9 mouse cellular contexts compared by ENCODE assay signal in the genomic region with DNA sequence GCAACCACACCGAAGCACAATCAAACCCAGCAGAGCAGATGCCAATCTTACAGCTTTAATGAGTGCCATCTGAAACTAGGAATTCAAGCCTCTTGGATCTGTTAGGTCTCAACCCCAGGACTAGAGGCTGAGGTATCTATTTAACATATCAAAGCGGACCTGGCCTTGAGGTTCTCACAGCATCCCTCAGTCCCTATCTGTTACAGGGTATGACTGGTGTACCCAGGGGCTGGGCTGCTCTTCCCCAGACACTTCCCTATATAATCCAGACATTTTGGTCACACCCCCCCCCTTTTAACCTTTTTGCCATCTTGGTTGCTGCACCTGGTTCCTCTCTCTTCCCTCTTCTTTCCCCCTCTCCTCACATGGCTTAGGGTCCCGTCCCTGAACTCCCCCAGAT. TPM values are rescaled to one million over a fixed set of nuclear protein-coding genes. Genes with fewer than 3 reads are reported as not detected.
"Had no signal": no experiment of that assay in that cellular context is flagged by ENCODE, and none has a peak within 500 bp of the region (broad histone marks: within the 10 kb centered on the region; RNA-seq: fewer than 3 reads in every experiment).

No protein-coding gene starts in this region.

- H3K9me3 ChIP-seq: limb, embryonic 12.5 days; liver, embryonic 13.5 days; lung, embryonic 15.5 days had no signal

- H3K27ac ChIP-seq: layer of hippocampus, adult 2 months; liver, embryonic 13.5 days; lung, embryonic 15.5 days; macrophage; stomach, postnatal 0 days had no signal

- H3K4me1 ChIP-seq: liver, embryonic 13.5 days; lung, embryonic 15.5 days; megakaryocyte, embryonic 14.5 days had no signal

- H3K9ac ChIP-seq: limb, embryonic 12.5 days; liver, embryonic 13.5 days; liver, postnatal 0 days; lung, embryonic 15.5 days had no signal

- H3K4me3 ChIP-seq: layer of hippocampus, adult 2 months; limb, embryonic 12.5 days; liver, embryonic 13.5 days; lung, embryonic 15.5 days; megakaryocyte, embryonic 14.5 days had no signal

- H3K36me3 ChIP-seq: limb, embryonic 12.5 days; liver, embryonic 13.5 days; lung, embryonic 15.5 days had no signal

- H3K27me3 ChIP-seq: liver, embryonic 13.5 days; lung, embryonic 15.5 days had no signal

- H3K4me2 ChIP-seq: limb, embryonic 12.5 days; liver, embryonic 13.5 days; lung, embryonic 15.5 days had no signal

- ATAC-seq: liver, postnatal 0 days had no signal

RNA-seq across cellular contexts. Expression of gene Klk4, which starts 7.3 kb away (rescaled TPM):
- polyA plus RNA-seq: limb, embryonic 12.5 days; liver, embryonic 13.5 days; liver, postnatal 0 days; lung, embryonic 15.5 days; macrophage; stomach, postnatal 0 days had no signal

RNA-seq across cellular contexts. Expression of gene Klk5, which starts 31.9 kb away (rescaled TPM):
- polyA plus RNA-seq: kidney, embryonic 14.5 days; limb, embryonic 12.5 days; liver, embryonic 13.5 days; liver, postnatal 0 days; lung, embryonic 15.5 days; macrophage had no signal

RNA-seq across cellular contexts. Expression of gene Klk6, which starts 49.4 kb away (rescaled TPM):
- polyA plus RNA-seq: kidney, embryonic 14.5 days; limb, embryonic 12.5 days; liver, embryonic 13.5 days; liver, postnatal 0 days; lung, embryonic 15.5 days; macrophage had no signal

RNA-seq across cellular contexts. Expression of gene Klk15, which starts 59.9 kb away (rescaled TPM):
- polyA plus RNA-seq: kidney, embryonic 14.5 days; limb, embryonic 12.5 days; liver, embryonic 13.5 days; liver, postnatal 0 days; lung, embryonic 15.5 days; macrophage; stomach, postnatal 0 days had no signal
